Mouse (Mus musculus) hindbrain, embryonic 16.5 days (tissue): ENCODE measurements at regions not wholly inside any gene's neighbourhood (a gene's known extent, or its start where the extent isn't known, plus 50 kb on each side); places are given as distances from the start of the nearest gene placed in this dataset.
A peak's percentile ranks its signal among the peaks of the same experiment; 100 is the strongest.

Experiments used
- ATAC-seq: fragments of 200-750 bp; cut with Nextera tagmentation; 2 replicates; pipeline ENCODE4 v1.8.0; 2017; ENCODE audit warnings: moderate TSS enrichment, moderate library complexity
- H3K27ac ChIP-seq: fragments of 300-500 bp; sonication (generic); 2 replicates; pipeline ENCODE4 v1.5.1; 2014; ENCODE audit warnings: low read depth, mild to moderate bottlenecking, control low read depth, low read length, moderate library complexity
- H3K27me3 ChIP-seq: fragments of 300-500 bp; sonication (generic); replicated peaks from 2 replicates; pipeline ENCODE4 v1.6.1; 2014; ENCODE audit warnings: low read length; ENCODE audit not compliant: control insufficient read depth, insufficient read depth
- H3K36me3 ChIP-seq: fragments of 300-500 bp; sonication (generic); 2 replicates; pipeline ENCODE4 v1.6.1; 2014; ENCODE audit warnings: mild to moderate bottlenecking, low read length, moderate library complexity, mixed read lengths; ENCODE audit not compliant: control insufficient read depth, insufficient read depth
- H3K4me1 ChIP-seq: fragments of 300-500 bp; sonication (generic); 2 replicates; pipeline ENCODE4 v1.6.1; 2014; ENCODE audit warnings: low read depth, low read length; ENCODE audit not compliant: control insufficient read depth, insufficient read depth
- H3K4me2 ChIP-seq: fragments of 300-500 bp; sonication (generic); 2 replicates; pipeline ENCODE4 v1.6.1; 2014; ENCODE audit warnings: mild to moderate bottlenecking, low read length, control low read depth, moderate library complexity
- H3K4me3 ChIP-seq: fragments of 300-500 bp; sonication (generic); 2 replicates; pipeline ENCODE4 v1.5.1; 2014; ENCODE audit warnings: mild to moderate bottlenecking, low read length, control low read depth, moderate library complexity
- H3K9ac ChIP-seq: fragments of 300-500 bp; sonication (generic); 2 replicates; pipeline ENCODE4 v1.6.1; 2014; ENCODE audit warnings: low read depth, mild to moderate bottlenecking, control low read depth, low read length, moderate library complexity
- H3K9me3 ChIP-seq: fragments of 300-500 bp; sonication (generic); 2 replicates; pipeline ENCODE4 v1.6.1; 2014; ENCODE audit warnings: mild to moderate bottlenecking, low read length, moderate library complexity; ENCODE audit not compliant: control insufficient read depth
- WGBS: fragments of 180-500 bp; shearing (Covaris S2); extraction: QIAGEN DNeasy Blood & Tissue Kit; methylation state at CpG from one replicate; pipeline ENCODE4 v1.1.7; 2014; 5-methylcytosine and 5-hydroxymethylcytosine counted together

DNA sequence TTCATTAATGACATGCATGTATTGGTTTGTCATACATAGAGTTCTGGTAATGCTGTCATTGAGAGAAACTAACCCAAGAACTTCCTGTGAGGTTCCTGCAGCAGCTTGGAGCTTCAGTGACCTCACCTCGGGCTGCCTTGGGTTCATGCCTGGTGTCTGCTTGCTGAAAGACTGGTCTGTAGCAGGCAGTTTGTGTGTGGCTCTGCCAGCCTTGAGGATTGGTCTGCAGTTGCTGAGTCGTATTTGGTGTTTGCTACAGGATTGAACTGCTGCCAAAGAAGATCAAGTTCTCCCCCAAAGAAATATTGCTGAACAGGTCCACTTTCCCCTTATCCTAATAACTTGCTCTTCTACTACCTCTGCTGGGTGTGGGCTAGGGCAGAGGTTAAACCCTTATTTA is 362.5 kb downstream of the Insc start:
- WGBS: 80% methylated on average over 2 of the region's 2 CpGs
- Histone ChIP-seq H3K9ac (no peak overlapping the region), H3K36me3 (no peaks in the 10 kb centered on the region), H3K4me3 (no peak overlapping the region), H3K27ac (no peak overlapping the region), H3K9me3 (no peaks in the 10 kb centered on the region), H3K4me2 (no peak overlapping the region), H3K27me3 (no peaks in the 10 kb centered on the region), H3K4me1 (no peaks in the 10 kb centered on the region)
- ATAC-seq: no peak

DNA sequence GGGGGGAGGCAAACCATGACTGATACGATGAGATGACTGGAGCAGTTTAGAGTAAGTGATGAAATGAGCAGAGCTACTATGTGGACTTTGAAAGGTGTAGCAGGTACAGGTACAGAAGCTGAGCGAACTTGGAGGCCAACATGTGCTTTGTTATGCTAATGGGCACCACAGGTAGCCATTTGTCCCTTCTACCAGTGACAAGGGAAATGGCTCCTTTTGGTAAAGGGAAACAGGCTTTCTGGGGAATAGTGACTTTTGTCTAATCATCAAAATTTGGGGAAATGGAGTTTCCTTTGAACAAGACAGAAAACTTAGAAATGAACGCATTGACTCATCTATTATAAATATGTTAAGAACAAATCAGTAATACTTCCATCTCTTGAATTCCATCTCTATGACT is 368.8 kb downstream of the Insc start:
- Histone ChIP-seq H3K4me2 (no peak overlapping the region), H3K27me3 (no peaks in the 10 kb centered on the region), H3K36me3 (no peaks in the 10 kb centered on the region), H3K9me3 (no peaks in the 10 kb centered on the region), H3K9ac (no peak overlapping the region), H3K4me3 (no peak overlapping the region), H3K27ac (no peak overlapping the region), H3K4me1 (no peaks in the 10 kb centered on the region)
- ATAC-seq: no peak
- 61% methylated on average over 3 of the region's 3 CpGs for WGBS

DNA sequence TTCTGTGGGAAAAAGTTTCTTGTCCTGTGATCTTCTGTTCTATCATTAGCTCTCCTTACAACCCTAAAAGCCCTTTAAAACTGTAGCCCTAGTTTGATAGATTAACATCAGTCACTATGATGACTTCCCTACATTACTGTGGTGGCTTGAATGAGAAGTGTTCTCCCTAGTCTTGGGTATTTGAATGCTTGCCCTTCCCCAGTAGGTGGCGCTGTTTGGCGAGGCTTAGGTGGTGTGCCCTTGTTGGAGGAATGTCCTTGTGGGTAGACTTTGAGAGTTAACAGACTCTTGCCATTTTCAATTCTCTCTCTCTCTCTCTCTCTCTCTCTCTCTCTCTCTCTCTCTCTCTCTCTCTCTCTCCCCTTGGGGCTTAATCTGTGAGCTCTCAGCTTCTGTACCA is 379.8 kb downstream of the Insc start:
- no peaks in the 10 kb centered on the region for H3K36me3 ChIP-seq
- no peak overlapping the region for H3K9ac ChIP-seq
- 65% methylated on average over 2 of the region's 2 CpGs for WGBS
- no peaks in the 10 kb centered on the region for H3K9me3 ChIP-seq
- H3K4me1 ChIP-seq: no peaks in the 10 kb centered on the region
- H3K4me2 ChIP-seq: no peak overlapping the region
- H3K27me3 ChIP-seq: no peaks in the 10 kb centered on the region
- no peak overlapping the region for H3K4me3 ChIP-seq
- ATAC-seq: no peak
- no peak overlapping the region for H3K27ac ChIP-seq

DNA sequence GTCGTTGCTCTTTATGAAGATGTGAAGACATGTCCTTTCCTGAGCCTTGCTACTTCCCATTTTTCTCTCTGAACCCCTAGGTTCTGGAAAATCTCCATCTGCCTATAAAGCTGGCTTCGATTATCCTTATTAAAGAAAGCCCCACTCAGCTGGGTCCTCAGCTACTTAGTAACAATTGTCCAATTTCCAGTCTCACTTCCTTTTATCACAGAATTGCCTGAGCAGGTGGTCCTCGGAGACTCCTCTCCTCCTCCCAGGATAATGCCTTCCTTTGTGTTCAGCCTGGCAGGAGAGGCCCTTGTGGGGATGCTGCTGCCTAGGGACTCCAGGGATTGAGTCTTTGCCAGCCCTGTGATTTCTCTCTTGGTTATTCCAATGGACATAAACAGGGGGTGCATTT is 385.5 kb downstream of the Insc start:
- H3K4me3 ChIP-seq: no peak overlapping the region
- no peak for ATAC-seq
- H3K4me1 ChIP-seq: peaks cover 8% of the 10 kb centered on the region
- H3K9ac ChIP-seq: no peak overlapping the region
- H3K9me3 ChIP-seq: no peaks in the 10 kb centered on the region
- no peaks in the 10 kb centered on the region for H3K27me3 ChIP-seq
- WGBS: 24% methylated on average over 3 of the region's 3 CpGs
- no peaks in the 10 kb centered on the region for H3K36me3 ChIP-seq
- H3K4me2 ChIP-seq: no peak overlapping the region
- H3K27ac ChIP-seq: no peak overlapping the region

DNA sequence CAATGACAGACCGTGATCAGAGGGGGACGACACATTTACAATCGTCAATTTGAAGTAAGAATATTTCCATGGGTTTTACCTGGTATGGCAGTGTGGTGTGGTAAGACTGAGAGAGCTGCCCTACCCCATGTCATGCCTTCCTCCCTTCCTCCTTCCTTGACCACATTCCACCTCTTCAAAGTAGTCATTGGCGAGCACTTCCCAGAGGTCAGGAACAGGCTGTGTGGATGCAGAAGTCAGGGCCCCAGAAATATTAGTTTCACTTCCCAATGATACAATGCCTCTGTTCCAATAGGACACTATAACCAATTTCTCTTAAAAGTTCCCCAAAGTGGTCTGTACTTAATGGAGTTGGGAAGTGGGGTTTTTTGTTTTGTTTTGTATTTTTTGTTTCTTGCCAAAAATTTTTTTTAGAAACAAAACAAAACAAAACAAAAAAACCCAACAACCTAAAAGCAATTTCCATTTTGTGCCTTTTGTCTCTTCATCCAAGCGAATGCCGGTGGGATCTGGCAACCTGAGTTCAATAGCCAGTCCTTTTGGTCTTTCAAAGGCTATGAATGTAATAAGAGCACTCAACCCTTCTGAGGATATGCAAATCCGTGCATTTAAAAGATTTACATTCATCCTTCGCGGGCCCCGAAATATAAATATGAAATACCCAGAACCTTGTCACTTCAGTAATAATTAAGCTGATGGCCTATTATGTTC is 387.9 kb downstream of the Insc start:
- no peak for ATAC-seq
- no peak overlapping the region for H3K27ac ChIP-seq
- H3K4me1 ChIP-seq: peaks cover 8% of the 10 kb centered on the region
- 60% methylated on average over 10 of the region's 10 CpGs for WGBS
- no peaks in the 10 kb centered on the region for H3K27me3 ChIP-seq
- H3K36me3 ChIP-seq: no peaks in the 10 kb centered on the region
- no peak overlapping the region for H3K9ac ChIP-seq
- no peak overlapping the region for H3K4me3 ChIP-seq
- H3K9me3 ChIP-seq: no peaks in the 10 kb centered on the region
- no peak overlapping the region for H3K4me2 ChIP-seq

DNA sequence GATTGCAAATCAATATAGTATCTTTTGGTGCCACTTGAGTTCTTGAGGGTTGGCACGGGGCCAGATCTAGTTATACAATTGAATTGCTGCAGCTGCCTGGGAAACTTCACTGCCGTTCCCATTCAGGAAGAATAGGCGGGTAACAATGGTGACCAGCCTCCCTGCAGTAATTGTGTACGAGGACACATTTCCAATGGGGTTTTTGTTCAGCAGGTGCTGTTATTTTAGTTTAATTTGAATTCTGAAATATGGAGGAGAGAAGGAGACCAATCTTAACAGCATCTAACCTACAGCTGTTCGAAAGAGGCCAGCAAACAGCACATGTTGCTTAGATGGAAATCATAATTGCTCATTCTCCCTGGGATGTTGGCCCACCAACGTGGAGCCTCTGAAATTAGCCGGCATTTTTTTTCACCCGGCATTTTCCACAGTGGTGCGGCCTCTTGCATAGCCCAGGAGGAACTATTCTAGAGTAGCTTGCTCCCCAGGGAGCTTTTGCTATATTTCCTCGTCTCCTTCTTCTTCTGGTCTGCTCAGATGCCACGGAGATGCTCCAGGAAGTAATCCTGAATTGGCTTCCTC is 388.6 kb downstream of the Insc start:
- no peaks in the 10 kb centered on the region for H3K27me3 ChIP-seq
- H3K27ac ChIP-seq: no peak overlapping the region
- no peak for ATAC-seq
- no peak overlapping the region for H3K4me2 ChIP-seq
- H3K9ac ChIP-seq: no peak overlapping the region
- H3K36me3 ChIP-seq: no peaks in the 10 kb centered on the region
- H3K4me3 ChIP-seq: no peak overlapping the region
- no peaks in the 10 kb centered on the region for H3K9me3 ChIP-seq
- peaks cover 8% of the 10 kb centered on the region for H3K4me1 ChIP-seq
- 22% methylated on average over 11 of the region's 11 CpGs for WGBS

DNA sequence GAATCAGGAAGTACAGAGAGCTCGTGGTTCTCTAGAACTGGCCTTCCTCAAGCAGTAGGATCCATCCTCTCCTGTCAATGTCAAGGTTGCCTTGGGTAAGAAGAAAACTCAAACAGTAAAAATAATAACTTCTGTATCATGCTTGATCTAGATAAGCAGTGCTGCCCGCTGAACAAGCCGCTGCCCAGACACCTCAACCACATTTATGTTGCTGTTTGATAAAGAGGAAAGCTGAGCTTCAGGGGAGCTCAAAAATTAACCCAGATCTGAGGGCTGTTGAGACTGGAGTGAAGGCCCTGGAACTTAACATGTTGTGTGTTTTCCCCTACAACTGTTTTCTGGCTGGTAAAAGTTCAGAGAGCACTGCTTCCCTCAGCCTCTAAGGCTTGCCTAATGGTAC is 389.1 kb downstream of the Insc start:
- Histone ChIP-seq H3K4me3 (no peak overlapping the region), H3K4me1 (peaks cover 8% of the 10 kb centered on the region), H3K36me3 (no peaks in the 10 kb centered on the region), H3K9me3 (no peaks in the 10 kb centered on the region), H3K4me2 (no peak overlapping the region), H3K9ac (no peak overlapping the region), H3K27ac (no peak overlapping the region), H3K27me3 (no peaks in the 10 kb centered on the region)
- ATAC-seq: no peak
- 80% methylated on average over 3 of the region's 3 CpGs for WGBS

DNA sequence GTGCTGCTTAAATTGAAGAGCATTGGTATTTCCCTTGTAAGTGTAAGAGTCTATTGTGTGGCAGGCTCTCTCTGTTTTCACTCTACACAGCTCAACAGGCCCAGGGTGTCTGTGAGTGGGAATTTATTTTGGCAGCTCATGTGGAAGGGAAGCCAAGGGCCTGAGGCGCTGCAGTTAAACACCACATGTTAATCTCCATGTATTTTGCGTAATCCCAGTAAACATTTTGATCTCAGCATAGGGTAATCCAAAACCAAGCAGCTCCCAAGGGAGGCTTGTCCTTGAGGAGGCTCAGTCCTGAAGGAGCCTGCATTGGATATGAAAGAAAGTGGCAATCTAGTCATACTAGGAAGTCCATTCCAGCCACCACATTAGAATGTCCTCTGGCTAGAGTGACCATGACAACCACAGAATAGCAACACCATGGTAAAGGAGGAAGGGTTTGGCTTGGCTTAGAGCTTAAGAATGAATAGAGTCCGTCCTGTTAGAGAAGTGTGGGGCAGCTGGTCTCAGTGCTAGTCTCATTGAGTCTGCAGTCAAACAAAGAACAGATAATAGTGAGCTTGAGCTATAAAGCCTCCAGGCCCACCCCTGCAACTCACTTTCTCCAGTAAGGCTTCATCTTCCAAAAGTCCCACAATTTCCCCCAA is 391.6 kb downstream of the Insc start:
- ATAC-seq: peak; percentile 85
- H3K9ac ChIP-seq: no peak overlapping the region
- H3K27ac ChIP-seq: no peak overlapping the region
- H3K9me3 ChIP-seq: no peaks in the 10 kb centered on the region
- peaks cover 8% of the 10 kb centered on the region for H3K4me1 ChIP-seq
- 66% methylated on average over 3 of the region's 3 CpGs for WGBS
- H3K4me3 ChIP-seq: no peak overlapping the region
- no peak overlapping the region for H3K4me2 ChIP-seq
- no peaks in the 10 kb centered on the region for H3K27me3 ChIP-seq
- no peaks in the 10 kb centered on the region for H3K36me3 ChIP-seq

DNA sequence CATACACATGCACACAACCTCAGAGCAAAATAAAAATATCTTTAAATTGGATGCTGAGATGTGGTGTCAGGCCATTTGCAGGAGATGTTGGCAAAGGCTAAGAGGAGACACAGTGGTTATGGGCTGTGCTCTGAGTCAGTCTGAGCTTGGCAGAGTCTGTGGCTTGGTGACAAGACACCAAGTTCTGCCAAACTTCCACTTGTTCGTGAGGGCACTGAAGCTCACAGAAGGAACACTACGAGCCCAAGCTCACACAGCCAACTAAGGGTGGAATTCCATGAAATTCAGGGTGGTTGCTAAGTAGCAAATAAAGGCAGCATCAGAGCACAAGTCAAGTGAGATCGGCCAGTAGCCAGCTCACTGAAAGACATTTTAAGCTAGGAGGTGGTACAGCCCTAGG is 396.8 kb downstream of the Insc start:
- Histone ChIP-seq H3K4me1 (no peaks in the 10 kb centered on the region), H3K27me3 (no peaks in the 10 kb centered on the region), H3K9me3 (no peaks in the 10 kb centered on the region), H3K9ac (no peak overlapping the region), H3K4me2 (no peak overlapping the region), H3K36me3 (no peaks in the 10 kb centered on the region), H3K27ac (no peak overlapping the region), H3K4me3 (no peak overlapping the region)
- ATAC-seq: peak; percentile 91
- WGBS: 38% methylated on average over 3 of the region's 3 CpGs
